Comparison of ENCODE assay signal across 21 mouse cellular contexts in genomic region chr10:56374169-56374568, GRCm38 (mm10). TPM values are rescaled to one million over a fixed set of nuclear protein-coding genes. Genes with fewer than 3 reads are reported as not detected.
DNase-seq lines count a peak whose midpoint lies in the region; ATAC-seq lines count a peak whose summit lies in the region.
"Had no signal": no experiment of that assay in that cellular context is flagged by ENCODE, and none has a peak within 500 bp of the region (broad histone marks: within the 10 kb centered on the region; RNA-seq: fewer than 3 reads in every experiment).

No protein-coding gene starts in this region.

- DNase-seq in forebrain, embryonic 10.5 days (ENCODE audit: extremely low spot score, low spot score): no peak
- no peak for DNase-seq in midbrain, embryonic 10.5 days (ENCODE audit: low spot score)
- DNase-seq in embryonic facial prominence, embryonic 10.5 days (ENCODE audit: low spot score): no peak
- DNase-seq in mesoderm, embryonic 11.5 days (ENCODE audit: low read depth, low spot score): peak; percentile 50
- no peak for DNase-seq in MN1 (ENCODE audit: low spot score)
- DNase-seq in adrenal gland, postnatal 10 days: no peak
- DNase-seq: adrenal gland, postnatal 14 days; cerebellum, adult 18-20 months; cerebellum, postnatal 36 days; gastrocnemius, postnatal 14 days; liver; right cerebral cortex, postnatal 25 days; thymus, adult 2 months had no signal

- no peak overlapping the region for H3K4me2 ChIP-seq in forebrain, embryonic 12.5 days
- H3K4me2 ChIP-seq in midbrain, embryonic 16.5 days (ENCODE audit: low read length): no peak overlapping the region
- H3K4me2 ChIP-seq: forebrain, embryonic 13.5 days had no signal

- no peak for ATAC-seq in forebrain, embryonic 12.5 days (ENCODE audit: low FRiP score)
- ATAC-seq in midbrain, embryonic 16.5 days: no peak
- ATAC-seq: CD4-positive, CD25-positive, alpha-beta regulatory T cell, adult 4 months; forebrain, embryonic 13.5 days; lung, postnatal 0 days; midbrain, embryonic 13.5 days had no signal

- H3K9me3 ChIP-seq in forebrain, embryonic 10.5 days: no peaks in the 10 kb centered on the region
- H3K9me3 ChIP-seq in forebrain, embryonic 12.5 days: no peaks in the 10 kb centered on the region
- no peaks in the 10 kb centered on the region for H3K9me3 ChIP-seq in midbrain, embryonic 10.5 days (replicated peaks)
- no peaks in the 10 kb centered on the region for H3K9me3 ChIP-seq in midbrain, embryonic 16.5 days (replicated peaks; ENCODE audit: control insufficient read depth, low read length, poor library complexity, severe bottlenecking)
- H3K9me3 ChIP-seq in embryonic facial prominence, embryonic 10.5 days: no peaks in the 10 kb centered on the region
- H3K9me3 ChIP-seq: forebrain, embryonic 13.5 days; hindbrain, embryonic 12.5 days; midbrain, embryonic 13.5 days; neural tube, embryonic 13.5 days had no signal

- no peaks in the 10 kb centered on the region for H3K36me3 ChIP-seq in forebrain, embryonic 10.5 days (replicated peaks)
- H3K36me3 ChIP-seq in forebrain, embryonic 12.5 days (replicated peaks): no peaks in the 10 kb centered on the region
- no peaks in the 10 kb centered on the region for H3K36me3 ChIP-seq in midbrain, embryonic 10.5 days
- H3K36me3 ChIP-seq in midbrain, embryonic 16.5 days (ENCODE audit: control insufficient read depth, insufficient read depth, low read length): no peaks in the 10 kb centered on the region
- no peaks in the 10 kb centered on the region for H3K36me3 ChIP-seq in embryonic facial prominence, embryonic 10.5 days (replicated peaks)
- H3K36me3 ChIP-seq: hindbrain, embryonic 12.5 days; midbrain, embryonic 13.5 days; neural tube, embryonic 13.5 days had no signal

- peak overlapping the region; percentile 58; the same call in 1 of the 2 replicates for H3K27ac ChIP-seq in forebrain, embryonic 10.5 days
- no peak overlapping the region for H3K27ac ChIP-seq in forebrain, embryonic 12.5 days
- 0 out of 2 replicates have a peak overlapping the region, but pooled peaks have one; percentile 28 for H3K27ac ChIP-seq in midbrain, embryonic 10.5 days (replicated peaks)
- no peak overlapping the region for H3K27ac ChIP-seq in midbrain, embryonic 16.5 days (ENCODE audit: low read length)
- peak overlapping the region; percentile 59; the same call in 1 of the 2 replicates for H3K27ac ChIP-seq in embryonic facial prominence, embryonic 10.5 days (replicated peaks)
- H3K27ac ChIP-seq: forebrain, embryonic 13.5 days; hindbrain, embryonic 12.5 days; midbrain, embryonic 13.5 days; neural tube, embryonic 13.5 days had no signal

- no peak overlapping the region for H3K9ac ChIP-seq in forebrain, embryonic 12.5 days
- no peak overlapping the region for H3K9ac ChIP-seq in midbrain, embryonic 16.5 days (ENCODE audit: low read depth, low read length)
- H3K9ac ChIP-seq: forebrain, embryonic 13.5 days; hindbrain, embryonic 12.5 days; midbrain, embryonic 13.5 days; neural tube, embryonic 13.5 days had no signal

- WGBS in forebrain, embryonic 10.5 days: 6% methylated on average over 5 of the region's 5 CpGs
- 5% methylated on average over 5 of the region's 5 CpGs for whole genome bisulfite sequencing in forebrain, embryonic 12.5 days
- 7% methylated on average over 5 of the region's 5 CpGs for WGBS in midbrain, embryonic 10.5 days
- WGBS in midbrain, embryonic 16.5 days: 15% methylated on average over 5 of the region's 5 CpGs
- 6% methylated on average over 5 of the region's 5 CpGs for WGBS in embryonic facial prominence, embryonic 10.5 days

- peak overlapping the region; percentile 6; the same call in 1 of the 2 replicates for H3K4me3 ChIP-seq in forebrain, embryonic 10.5 days
- no peak overlapping the region for H3K4me3 ChIP-seq in forebrain, embryonic 12.5 days (replicated peaks)
- H3K4me3 ChIP-seq in midbrain, embryonic 10.5 days: no peak overlapping the region
- no peak overlapping the region for H3K4me3 ChIP-seq in midbrain, embryonic 16.5 days (ENCODE audit: low read depth, low read length)
- no peak overlapping the region for H3K4me3 ChIP-seq in embryonic facial prominence, embryonic 10.5 days
- H3K4me3 ChIP-seq: forebrain, embryonic 13.5 days; hindbrain, embryonic 12.5 days; midbrain, embryonic 13.5 days; neural tube, embryonic 13.5 days had no signal

- peaks cover 32% of the 10 kb centered on the region for H3K4me1 ChIP-seq in forebrain, embryonic 10.5 days
- peaks cover 13% of the 10 kb centered on the region for H3K4me1 ChIP-seq in forebrain, embryonic 12.5 days
- peaks cover 35% of the 10 kb centered on the region for H3K4me1 ChIP-seq in midbrain, embryonic 10.5 days
- 0 out of 2 replicates have a peak, but pooled peaks cover 6% of the 10 kb centered on the region for H3K4me1 ChIP-seq in midbrain, embryonic 16.5 days (ENCODE audit: control insufficient read depth, insufficient read depth, low read length)
- H3K4me1 ChIP-seq in embryonic facial prominence, embryonic 10.5 days: peaks cover 25% of the 10 kb centered on the region

- no peaks in the 10 kb centered on the region for H3K27me3 ChIP-seq in forebrain, embryonic 10.5 days (ENCODE audit: poor library complexity, severe bottlenecking)
- 0 out of 2 replicates have a peak, but pooled peaks cover 4% of the 10 kb centered on the region for H3K27me3 ChIP-seq in forebrain, embryonic 12.5 days
- no peaks in the 10 kb centered on the region; the same call in 1 of the 2 replicates for H3K27me3 ChIP-seq in midbrain, embryonic 10.5 days (ENCODE audit: low read depth, poor library complexity, severe bottlenecking)
- peaks cover 10% of the 10 kb centered on the region; the same call in 1 of the 2 replicates for H3K27me3 ChIP-seq in midbrain, embryonic 16.5 days (ENCODE audit: control insufficient read depth, insufficient read depth, low read depth, low read length)
- H3K27me3 ChIP-seq in embryonic facial prominence, embryonic 10.5 days (replicated peaks; ENCODE audit: low read depth, poor library complexity, severe bottlenecking): no peaks in the 10 kb centered on the region

RNA-seq across cellular contexts. Expression of gene Gja1, which starts 3.0 kb away (rescaled TPM):
- polyA plus RNA-seq in forebrain, embryonic 10.5 days (2016; fragmentation: Nextera tagmentation; extraction: Ambion mirVana): 187 and 200 TPM in 2 replicates
- polyA plus RNA-seq in forebrain, embryonic 12.5 days (2016; fragmentation: Nextera tagmentation; extraction: Ambion mirVana): 113 and 129 TPM in 2 replicates
- 121 and 144 TPM in 2 replicates for polyA plus RNA-seq in midbrain, embryonic 10.5 days (2016; fragmentation: Nextera tagmentation; extraction: Ambion mirVana)
- polyA plus RNA-seq in midbrain, embryonic 16.5 days (2015; fragmentation: Nextera tagmentation; extraction: Ambion mirVana): 83.6 and 99.9 TPM in 2 replicates
- 253 and 259 TPM in 2 replicates for polyA plus RNA-seq in embryonic facial prominence, embryonic 10.5 days (2016; fragmentation: Nextera tagmentation; extraction: Ambion mirVana)
- 100 to 1,000 TPM; 127 to 156 TPM for total RNA-seq in adrenal gland, postnatal 10 days (2021)

Comparison
In these comparisons a context has a peak if more than half of its experiments do, and no peak if none do; other contexts are left out.
1. H3K27ac ChIP-seq: peak in forebrain, embryonic 10.5 days (single experiment), midbrain, embryonic 10.5 days (single experiment) and embryonic facial prominence, embryonic 10.5 days (single experiment); none in forebrain, embryonic 12.5 days (single experiment) and midbrain, embryonic 16.5 days (single experiment).